Mouse (Mus musculus) embryonic facial prominence, embryonic 10.5 days (tissue): ENCODE results near the gene Cep170. TPM values are rescaled to one million over a fixed set of nuclear protein-coding genes. Genes with fewer than 3 reads are reported as not detected.
A peak's percentile ranks its signal among the peaks of the same experiment; 100 is the strongest.

ENCODE experiments used
- DNase-seq: peaks from one replicate; pipeline ENCODE4 v3.0.0-alpha.2; 2017; ENCODE audit warnings: low spot score
- H3K27ac ChIP-seq: fragments of 300-500 bp; sonication (generic); replicated peaks from 2 replicates; pipeline ENCODE4 v1.5.1; 2016; ENCODE audit warnings: mild to moderate bottlenecking
- H3K27me3 ChIP-seq: fragments of 300-500 bp; sonication (generic); replicated peaks from 2 replicates; pipeline ENCODE4 v1.6.1; 2016; ENCODE audit warnings: low read depth, mild to moderate bottlenecking; ENCODE audit not compliant: poor library complexity, severe bottlenecking
- H3K36me3 ChIP-seq: fragments of 300-500 bp; sonication (generic); replicated peaks from 2 replicates; pipeline ENCODE4 v1.6.1; 2016; ENCODE audit warnings: mild to moderate bottlenecking, moderate library complexity
- H3K4me1 ChIP-seq: fragments of 300-500 bp; sonication (generic); 2 replicates; pipeline ENCODE4 v1.6.1; 2016
- H3K4me3 ChIP-seq: fragments of 300-500 bp; sonication (generic); 2 replicates; pipeline ENCODE4 v1.5.1; 2016; ENCODE audit warnings: mild to moderate bottlenecking, moderate library complexity
- H3K9me3 ChIP-seq: fragments of 300-500 bp; sonication (generic); 2 replicates; pipeline ENCODE4 v1.6.1; 2016; ENCODE audit warnings: mild to moderate bottlenecking
- WGBS: fragments of 180-500 bp; shearing (Covaris S2); methylation state at CpG from one replicate; pipeline ENCODE4 v1.1.7; 2016; 5-methylcytosine and 5-hydroxymethylcytosine counted together
- polyA plus RNA-seq: library from polyadenylated mRNA; unstranded; fragments of >200 nt; fragmentation: Nextera tagmentation; extraction: Ambion mirVana; gene quantifications from 2 replicates; pipeline ENCODE4 v1.2.1, GENCODE M21; 2016

The Cep170 gene
- polyA plus RNA-seq, 1 experiment from 2014 or later, result 34.9 TPM

- DNase-seq, result no peak
- no peak overlapping the region for H3K27ac ChIP-seq
- no peak overlapping the region for H3K4me3 ChIP-seq
- no peaks in the 10 kb centered on the region for H3K36me3 ChIP-seq
- no peaks in the 10 kb centered on the region for H3K9me3 ChIP-seq
- WGBS, result 89% methylated on average over 4 of the region's 4 CpGs
- H3K27me3 ChIP-seq, result no peaks in the 10 kb centered on the region
- 0 out of 2 replicates have a peak, but pooled peaks cover 2% of the 10 kb centered on the region for H3K4me1 ChIP-seq
Measured at GRCm38 (mm10) chr1:176822949-176823348, 9.1 kb upstream of the Cep170 start.

- H3K9me3 ChIP-seq, result no peaks in the 10 kb centered on the region
- no peak overlapping the region for H3K4me3 ChIP-seq
- no peak for DNase-seq
- H3K27me3 ChIP-seq, result no peaks in the 10 kb centered on the region
- 0 out of 2 replicates have a peak, but pooled peaks cover 2% of the 10 kb centered on the region for H3K4me1 ChIP-seq
- no peaks in the 10 kb centered on the region for H3K36me3 ChIP-seq
- H3K27ac ChIP-seq, result no peak overlapping the region
- WGBS, result 69% methylated on average over 1 of the region's 1 CpGs
Measured at GRCm38 (mm10) chr1:176821929-176822328, 8.1 kb upstream of the Cep170 start.

- Histone ChIP-seq H3K27me3 (no peaks in the 10 kb centered on the region), H3K4me3 (no peak overlapping the region), H3K4me1 (peaks cover 7% of the 10 kb centered on the region; the same call in 1 of the 2 replicates), H3K9me3 (no peaks in the 10 kb centered on the region), H3K27ac (no peak overlapping the region), H3K36me3 (no peaks in the 10 kb centered on the region)
- no peak for DNase-seq
- WGBS, result 81% methylated on average over 6 of the region's 6 CpGs
Measured at GRCm38 (mm10) chr1:176818763-176819162, 4.9 kb upstream of the Cep170 start.

GRCm38 (mm10) chr1:176818147-176818546, 4.3 kb upstream of the Cep170 start:
- no peak overlapping the region for H3K4me3 ChIP-seq
- no peaks in the 10 kb centered on the region for H3K9me3 ChIP-seq
- no peaks in the 10 kb centered on the region for H3K36me3 ChIP-seq
- no peaks in the 10 kb centered on the region for H3K27me3 ChIP-seq
- H3K27ac ChIP-seq, result no peak overlapping the region
- WGBS, result 88% methylated on average over 2 of the region's 2 CpGs
- no peak for DNase-seq
- peaks cover 7% of the 10 kb centered on the region; the same call in 1 of the 2 replicates for H3K4me1 ChIP-seq

- Histone ChIP-seq H3K4me3 (no peak overlapping the region), H3K27ac (no peak overlapping the region), H3K9me3 (no peaks in the 10 kb centered on the region), H3K27me3 (no peaks in the 10 kb centered on the region), H3K4me1 (peaks cover 13% of the 10 kb centered on the region), H3K36me3 (no peaks in the 10 kb centered on the region)
- 85% methylated on average over 4 of the region's 4 CpGs for WGBS
- no peak for DNase-seq
Measured at GRCm38 (mm10) chr1:176816728-176817127, 2.9 kb upstream of the Cep170 start.

- no peaks in the 10 kb centered on the region for H3K27me3 ChIP-seq
- under 1% methylated on average over 25 of the region's 25 CpGs for WGBS
- peak within 1 kb of the TSS; percentile 98 for H3K27ac ChIP-seq
- no peaks in the 10 kb centered on the region for H3K36me3 ChIP-seq
- DNase-seq, result peak; percentile 92
- H3K4me1 ChIP-seq, result peaks cover 21% of the 10 kb centered on the region
- peak within 1 kb of the TSS; percentile 92 for H3K4me3 ChIP-seq
- H3K9me3 ChIP-seq, result no peaks in the 10 kb centered on the region
Measured at GRCm38 (mm10) chr1:176814591-176815062, 760 bp upstream of the Cep170 start, which contains the start of gene Sdccag8. Gene Sdccag8, plus strand, starts transcription at chr1:176814660.

GRCm38 (mm10) chr1:176813292-176814035, 403 bp downstream of the Cep170 start:
- under 1% methylated on average over 75 of the region's 75 CpGs for WGBS
- DNase-seq, result peak; percentile 81
- Histone ChIP-seq H3K27me3 (no peaks in the 10 kb centered on the region), H3K4me1 (peaks cover 21% of the 10 kb centered on the region), H3K4me3 (peak overlapping the region; percentile 92), H3K27ac (peak overlapping the region; percentile 98), H3K36me3 (no peaks in the 10 kb centered on the region), H3K9me3 (no peaks in the 10 kb centered on the region)

- H3K27me3 ChIP-seq, result no peaks in the 10 kb centered on the region
- H3K36me3 ChIP-seq, result no peaks in the 10 kb centered on the region
- peak overlapping the region; percentile 92 for H3K4me3 ChIP-seq
- peak overlapping the region; percentile 98 for H3K27ac ChIP-seq
- whole genome bisulfite sequencing, result 31% methylated on average over 11 of the region's 11 CpGs
- H3K4me1 ChIP-seq, result peaks cover 21% of the 10 kb centered on the region
- H3K9me3 ChIP-seq, result no peaks in the 10 kb centered on the region
- no peak for DNase-seq
Measured at GRCm38 (mm10) chr1:176812491-176813291, 1.2 kb downstream of the Cep170 start.

- Histone ChIP-seq H3K9me3 (no peaks in the 10 kb centered on the region), H3K4me3 (peak overlapping the region; percentile 92), H3K27me3 (no peaks in the 10 kb centered on the region), H3K4me1 (peaks cover 21% of the 10 kb centered on the region), H3K36me3 (no peaks in the 10 kb centered on the region), H3K27ac (no peak overlapping the region)
- WGBS, result 82% methylated on average over 3 of the region's 3 CpGs
- DNase-seq, result no peak
Measured at GRCm38 (mm10) chr1:176811892-176812291, 2.0 kb downstream of the Cep170 start.

GRCm38 (mm10) chr1:176810161-176810560, 3.7 kb downstream of the Cep170 start:
- DNase-seq, result no peak
- Histone ChIP-seq H3K9me3 (no peaks in the 10 kb centered on the region), H3K27me3 (no peaks in the 10 kb centered on the region), H3K4me3 (no peak overlapping the region), H3K4me1 (peaks cover 17% of the 10 kb centered on the region), H3K36me3 (no peaks in the 10 kb centered on the region), H3K27ac (no peak overlapping the region)

- H3K27me3 ChIP-seq, result no peaks in the 10 kb centered on the region
- H3K9me3 ChIP-seq, result no peaks in the 10 kb centered on the region
- peaks cover 16% of the 10 kb centered on the region for H3K36me3 ChIP-seq
- no peak overlapping the region for H3K27ac ChIP-seq
- 69% methylated on average over 2 of the region's 2 CpGs for WGBS
- DNase-seq, result no peak
- H3K4me3 ChIP-seq, result no peak overlapping the region
- no peaks in the 10 kb centered on the region for H3K4me1 ChIP-seq
Measured at GRCm38 (mm10) chr1:176800728-176801365, 13.0 kb downstream of the Cep170 start.

GRCm38 (mm10) chr1:176798673-176799072, 15.2 kb downstream of the Cep170 start:
- Histone ChIP-seq H3K4me3 (no peak overlapping the region), H3K36me3 (peaks cover 11% of the 10 kb centered on the region), H3K4me1 (peaks cover 6% of the 10 kb centered on the region; the same call in 1 of the 2 replicates), H3K9me3 (no peaks in the 10 kb centered on the region), H3K27me3 (no peaks in the 10 kb centered on the region), H3K27ac (no peak overlapping the region)
- no peak for DNase-seq
